Mouse (Mus musculus): Measurements from ENCODE around the gene Hes7. TPM values are rescaled to one million over a fixed set of nuclear protein-coding genes. Genes with fewer than 3 reads are reported as not detected.

Gene Hes7
- polyA plus RNA-seq (2012; rRNA removed) (0.08 and 0.12 TPM in 2 replicates), polyA plus RNA-seq (2014; fragmentation: Nextera tagmentation; extraction: Ambion mirVana) (0.05 TPM in 1 of 2 replicates, not detected in the other)

DNA sequence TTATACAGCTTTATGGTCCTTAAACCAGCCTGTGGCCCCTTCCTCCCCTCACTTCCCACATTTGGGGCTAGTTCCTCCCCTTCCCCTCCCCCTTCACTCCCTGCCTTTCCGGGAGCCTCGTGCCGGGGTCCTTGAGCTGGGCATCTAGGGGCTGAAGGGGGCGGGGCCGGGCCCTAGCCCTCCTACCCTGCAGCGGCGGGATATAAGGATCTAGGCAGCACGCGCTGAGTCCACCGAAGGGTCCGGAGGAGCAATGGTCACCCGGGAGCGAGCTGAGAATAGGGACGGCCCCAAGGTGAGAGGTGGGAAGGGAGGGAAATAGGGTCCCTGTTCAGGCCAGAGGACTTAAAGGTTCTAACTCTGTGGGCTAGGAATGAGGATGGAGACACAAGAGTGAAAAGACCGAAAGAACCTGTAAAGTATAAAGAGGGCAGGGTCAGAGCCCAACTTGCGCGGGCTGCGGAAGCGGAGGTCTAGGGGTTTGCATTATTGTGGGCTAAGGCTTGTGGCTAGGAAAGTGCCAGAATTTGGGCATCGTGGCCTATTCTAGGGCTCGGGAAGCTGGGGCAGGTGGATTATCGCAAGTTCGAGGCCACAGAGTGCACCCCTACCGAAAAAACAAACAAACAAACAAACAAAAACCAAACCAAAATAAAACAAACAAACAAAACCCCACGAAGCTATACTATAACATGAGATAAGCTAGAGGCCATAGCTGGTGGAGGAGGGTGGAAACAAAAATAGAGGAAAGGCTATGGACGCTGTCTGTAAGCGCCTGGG lies at the start of gene Hes7:
TSS of gene Hes7 (plus strand) at position 184 of the 780 bp plus-strand sequence.
- WGBS (ENCODE audit: insufficient replicate concordance) = 2% methylated on average over 27 of the region's 27 CpGs
- Histone ChIP-seq H3K9me3 (ENCODE audit: control insufficient read depth, low read length) (no peaks in the 10 kb centered on the region), H3K27me3 (ENCODE audit: control insufficient read depth, insufficient read depth, low read length) (peaks cover 38% of the 10 kb centered on the region), H3K9ac (replicated peaks) (no peak within 1 kb of the TSS; the same call in 1 of the 2 replicates), H3K4me1 (replicated peaks; ENCODE audit: control insufficient read depth in 2 of 2, insufficient read depth in 2 of 2, low read length in 1 of 2) (peaks cover 12 to 17% of the 10 kb centered on the region in 2 experiments), H3K4me3 (ENCODE audit: insufficient read depth in 1 of 2, low read depth in 2 of 2, low read length in 2 of 2) (peak within 1 kb of the TSS; percentile 75 to 77), H3K36me3 (replicated peaks; ENCODE audit: control insufficient read depth, insufficient read depth, low read depth) (no peaks in the 10 kb centered on the region), H3K27ac (no peak within 1 kb of the TSS), H3K4me2 (ENCODE audit: low read depth) (peak within 1 kb of the TSS; percentile 96)
- ATAC-seq (ENCODE audit: insufficient read depth) (no peak), DNase-seq (ENCODE audit: low read depth in 3 of 3, low spot score in 3 of 3) (no peak)
- TF ChIP-seq EP300 (IDR thresholded peaks at IDR 0.05; ENCODE audit: low read depth) (no peak), CTCF (IDR thresholded peaks at IDR 0.05; ENCODE audit: low read depth) (no peak)

DNA sequence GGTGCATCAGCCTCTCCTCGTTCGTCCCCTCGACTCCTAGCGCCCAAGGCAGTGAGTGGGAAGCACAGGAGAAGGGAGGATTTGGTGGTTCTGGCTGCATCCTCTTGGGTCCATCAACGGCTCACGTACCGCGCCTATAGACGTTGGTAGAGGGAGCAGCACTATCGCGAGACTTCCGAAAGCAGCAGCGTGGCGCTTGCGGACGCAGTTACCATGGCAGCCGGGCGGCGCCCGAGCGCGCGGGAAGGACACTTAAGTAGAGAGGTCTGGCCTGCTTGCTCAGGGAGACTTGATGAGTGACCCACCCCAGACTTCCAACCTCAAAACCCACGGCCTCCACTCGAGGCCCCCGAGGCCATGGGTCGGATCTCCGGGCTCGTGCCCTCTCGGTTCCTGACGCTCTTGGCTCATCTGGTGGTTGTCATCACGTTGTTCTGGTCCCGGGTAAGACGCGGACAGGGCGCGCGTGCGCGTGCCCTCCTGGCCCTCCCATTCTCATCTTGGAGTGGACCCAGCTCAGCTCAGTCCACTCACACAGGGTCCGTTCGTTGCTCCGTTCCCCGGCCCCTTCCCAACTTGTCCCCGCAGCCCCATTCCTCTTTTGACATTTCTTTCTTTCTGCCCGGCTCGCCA lies 49.5 kb upstream of the Hes7 start, which contains the start of gene Tmem107:
TSS of gene Tmem107 (plus strand) at position 217 of the 633 bp plus-strand sequence.
- Histone ChIP-seq H3K4me2 (ENCODE audit: low read depth) (peak within 1 kb of the TSS; percentile 90), H3K27me3 (ENCODE audit: control insufficient read depth, insufficient read depth, low read length) (no peaks in the 10 kb centered on the region), H3K9ac (replicated peaks) (peak within 1 kb of the TSS; percentile 83), H3K4me1 (replicated peaks; ENCODE audit: control insufficient read depth in 2 of 2, insufficient read depth in 2 of 2, low read length in 1 of 2) (peaks cover 21 to 48% of the 10 kb centered on the region in 2 experiments), H3K4me3 (ENCODE audit: insufficient read depth in 1 of 2, low read depth in 2 of 2, low read length in 2 of 2) (peak within 1 kb of the TSS; percentile 73), H3K9me3 (ENCODE audit: control insufficient read depth, low read length) (no peaks in the 10 kb centered on the region), H3K27ac (peak within 1 kb of the TSS; percentile 71), H3K36me3 (replicated peaks; ENCODE audit: control insufficient read depth, insufficient read depth, low read depth) (no peaks in the 10 kb centered on the region)
- peak; percentile 78 for ATAC-seq (ENCODE audit: insufficient read depth)
- WGBS (ENCODE audit: insufficient replicate concordance) = under 1% methylated on average over 47 of the region's 47 CpGs
- peak; percentile 27 for TF ChIP-seq CTCF (IDR thresholded peaks at IDR 0.05; ENCODE audit: low read depth)
- peak; percentile 79 for TF ChIP-seq EP300 (IDR thresholded peaks at IDR 0.05; ENCODE audit: low read depth)
- DNase-seq (ENCODE audit: low read depth in 3 of 3, low spot score in 3 of 3) = peak; percentile 93 to 94 (median 94)

DNA sequence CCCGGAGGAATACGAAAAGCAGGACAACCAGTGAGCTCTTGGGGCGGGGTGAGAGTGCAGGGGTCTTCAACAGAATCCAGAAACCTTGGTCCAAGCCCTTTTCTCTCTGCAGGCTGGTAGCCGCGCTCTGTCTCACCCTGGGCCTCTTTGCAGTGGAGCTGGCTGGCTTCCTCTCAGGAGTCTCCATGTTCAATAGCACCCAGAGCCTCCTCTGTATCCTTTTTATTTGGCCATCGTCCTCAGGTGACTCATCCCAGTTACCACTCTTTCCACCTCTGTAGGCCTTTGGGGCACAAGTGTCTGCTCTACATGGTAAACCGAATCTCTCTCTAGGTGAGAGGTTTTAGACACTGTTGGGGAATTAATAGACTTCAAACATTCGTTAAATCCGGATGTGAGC lies 48.9 kb upstream of the Hes7 start:
- Histone ChIP-seq H3K27me3 (ENCODE audit: control insufficient read depth, insufficient read depth, low read length) (no peaks in the 10 kb centered on the region), H3K9me3 (ENCODE audit: control insufficient read depth, low read length) (no peaks in the 10 kb centered on the region), H3K4me3 (ENCODE audit: insufficient read depth in 1 of 2, low read depth in 2 of 2, low read length in 2 of 2) (peak overlapping the region; percentile 73), H3K27ac (peak overlapping the region; percentile 65), H3K9ac (replicated peaks) (peak overlapping the region; percentile 73), H3K4me1 (replicated peaks; ENCODE audit: control insufficient read depth in 2 of 2, insufficient read depth in 2 of 2, low read length in 1 of 2) (peaks cover 21 to 43% of the 10 kb centered on the region in 2 experiments), H3K36me3 (replicated peaks; ENCODE audit: control insufficient read depth, insufficient read depth, low read depth) (no peaks in the 10 kb centered on the region), H3K4me2 (ENCODE audit: low read depth) (peak overlapping the region; percentile 90)
- WGBS (ENCODE audit: insufficient replicate concordance) = 32% methylated on average over 9 of the region's 9 CpGs
- ATAC-seq (ENCODE audit: insufficient read depth) = no peak
- no peak for DNase-seq (ENCODE audit: low read depth in 3 of 3, low spot score in 3 of 3)
- TF ChIP-seq EP300 (IDR thresholded peaks at IDR 0.05; ENCODE audit: low read depth) (no peak), CTCF (IDR thresholded peaks at IDR 0.05; ENCODE audit: low read depth) (no peak)

DNA sequence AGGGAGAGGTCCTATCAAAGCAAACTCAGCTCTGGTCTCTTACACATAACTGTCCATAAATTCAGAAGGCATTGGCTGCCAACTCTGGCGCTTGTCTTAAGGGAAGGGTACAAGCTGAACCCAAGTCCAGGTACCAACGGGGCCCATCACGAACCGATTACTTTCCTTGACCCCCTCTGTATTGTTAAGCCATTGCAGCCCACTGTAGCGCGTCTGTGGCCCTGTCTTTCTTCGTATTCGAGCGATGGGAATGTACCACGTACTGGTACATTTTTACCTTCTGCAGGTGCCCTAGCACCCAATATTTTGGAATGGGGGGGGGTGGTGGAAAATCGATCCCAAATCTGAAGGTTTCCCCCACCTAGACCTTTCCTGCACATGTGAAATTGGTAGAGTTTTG lies 48.0 kb upstream of the Hes7 start:
- DNase-seq (ENCODE audit: low read depth in 3 of 3, low spot score in 3 of 3) (no peak), ATAC-seq (ENCODE audit: insufficient read depth) (no peak)
- Histone ChIP-seq H3K27me3 (ENCODE audit: control insufficient read depth, insufficient read depth, low read length) (no peaks in the 10 kb centered on the region), H3K4me1 (replicated peaks; ENCODE audit: control insufficient read depth in 2 of 2, insufficient read depth in 2 of 2, low read length in 1 of 2) (peaks cover 19 to 36% of the 10 kb centered on the region in 2 experiments), H3K4me2 (ENCODE audit: low read depth) (peak overlapping the region; percentile 90), H3K9me3 (ENCODE audit: control insufficient read depth, low read length) (no peaks in the 10 kb centered on the region), H3K27ac (peak overlapping the region; percentile 92; the same call in 1 of the 2 replicates), H3K4me3 (ENCODE audit: insufficient read depth in 1 of 2, low read depth in 2 of 2, low read length in 2 of 2) (no peak overlapping the region), H3K36me3 (replicated peaks; ENCODE audit: control insufficient read depth, insufficient read depth, low read depth) (no peaks in the 10 kb centered on the region), H3K9ac (replicated peaks) (peak overlapping the region; percentile 82)
- TF ChIP-seq EP300 (IDR thresholded peaks at IDR 0.05; ENCODE audit: low read depth) (no peak), CTCF (IDR thresholded peaks at IDR 0.05; ENCODE audit: low read depth) (no peak)
- WGBS (ENCODE audit: insufficient replicate concordance) = 85% methylated on average over 11 of the region's 11 CpGs

DNA sequence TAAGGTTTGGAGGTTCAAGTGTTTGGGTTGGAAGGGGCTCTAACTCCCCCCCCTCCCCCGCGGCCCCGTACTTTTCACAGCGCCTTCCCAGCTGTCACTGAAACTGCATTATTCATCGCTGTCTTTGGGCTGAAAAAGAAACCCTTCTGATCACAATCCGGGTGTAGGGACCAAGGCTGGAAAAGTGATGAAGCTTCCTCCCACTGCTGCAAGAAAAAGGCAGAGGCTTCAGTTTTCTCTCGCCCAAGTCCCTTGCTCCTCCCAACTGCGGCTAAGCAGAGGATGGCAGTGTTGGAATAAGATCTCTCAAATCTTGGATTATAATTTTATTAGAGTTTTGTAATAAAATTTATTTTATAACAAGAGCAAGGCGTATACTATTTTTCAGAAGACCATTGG lies 47.5 kb upstream of the Hes7 start:
- DNase-seq (ENCODE audit: low read depth in 3 of 3, low spot score in 3 of 3) (no peak), ATAC-seq (ENCODE audit: insufficient read depth) (no peak)
- no peaks in the 10 kb centered on the region for H3K9me3 ChIP-seq (ENCODE audit: control insufficient read depth, low read length)
- no peaks in the 10 kb centered on the region for H3K27me3 ChIP-seq (ENCODE audit: control insufficient read depth, insufficient read depth, low read length)
- no peaks in the 10 kb centered on the region for H3K36me3 ChIP-seq (replicated peaks; ENCODE audit: control insufficient read depth, insufficient read depth, low read depth)
- peak overlapping the region; percentile 39 to 50 for H3K4me3 ChIP-seq (ENCODE audit: insufficient read depth in 1 of 2, low read depth in 2 of 2, low read length in 2 of 2)
- H3K4me2 ChIP-seq (ENCODE audit: low read depth) = peak overlapping the region; percentile 71
- H3K27ac ChIP-seq = peak overlapping the region; percentile 92
- H3K4me1 ChIP-seq (replicated peaks; ENCODE audit: control insufficient read depth in 2 of 2, insufficient read depth in 2 of 2, low read length in 1 of 2) = peaks cover 16 to 32% of the 10 kb centered on the region in 2 experiments
- 18% methylated on average over 9 of the region's 9 CpGs for WGBS (ENCODE audit: insufficient replicate concordance)
- TF ChIP-seq CTCF (IDR thresholded peaks at IDR 0.05; ENCODE audit: low read depth) = no peak
- H3K9ac ChIP-seq (replicated peaks) = peak overlapping the region; percentile 82

All from liver, embryonic 14.5 days (tissue).